Mouse (Mus musculus) hindlimb bud, embryonic 11.5 days (tissue): ENCODE results near the gene Slc11a1.
A peak's percentile ranks its signal among the peaks of the same experiment; 100 is the strongest.
"Not testable (repeated sequence)": the region's sequence is repeated elsewhere in the genome, so short reads cannot be mapped to it uniquely, and the experiment has no call there.

Experiments
- DNase-seq: peaks from one replicate; pipeline ENCODE4 v3.0.0-alpha.2; 2012; ENCODE audit warnings: low read depth, low spot score; ENCODE audit errors: extremely low spot score

Slc11a1 gene

GRCm38 (mm10) chr1:74374980-74375379 is at the start of gene Slc11a1:
Slc11a1 (plus strand) TSS chr1:74375195.
- DNase-seq: no peak

GRCm38 (mm10) chr1:74326916-74327315 is 48.1 kb upstream of the Slc11a1 start:
- not testable (repeated sequence) for DNase-seq

- DNase-seq: no peak
Observed at GRCm38 (mm10) chr1:74329899-74330431, 45.0 kb upstream of the Slc11a1 start.

GRCm38 (mm10) chr1:74331046-74331681 is 43.8 kb upstream of the Slc11a1 start:
- DNase-seq: no peak

- DNase-seq: peak; percentile 87
Observed at GRCm38 (mm10) chr1:74332241-74332763, 42.7 kb upstream of the Slc11a1 start.

- DNase-seq: no peak
Observed at GRCm38 (mm10) chr1:74332930-74333329, 42.1 kb upstream of the Slc11a1 start.

- DNase-seq: no peak
Observed at GRCm38 (mm10) chr1:74334607-74335006, 40.4 kb upstream of the Slc11a1 start.

- DNase-seq: no peak
Observed at GRCm38 (mm10) chr1:74335033-74335432, 40.0 kb upstream of the Slc11a1 start.

- no peak for DNase-seq
Observed at GRCm38 (mm10) chr1:74335436-74336170, 39.4 kb upstream of the Slc11a1 start.

- no peak for DNase-seq
Observed at GRCm38 (mm10) chr1:74337241-74337771, 37.7 kb upstream of the Slc11a1 start.

- no peak for DNase-seq
Observed at GRCm38 (mm10) chr1:74338013-74338412, 37.0 kb upstream of the Slc11a1 start.

- DNase-seq: no peak
Observed at GRCm38 (mm10) chr1:74338626-74339025, 36.4 kb upstream of the Slc11a1 start.

GRCm38 (mm10) chr1:74339917-74340316 is 35.1 kb upstream of the Slc11a1 start:
- no peak for DNase-seq

- DNase-seq: no peak
Observed at GRCm38 (mm10) chr1:74340361-74340764, 34.6 kb upstream of the Slc11a1 start.

GRCm38 (mm10) chr1:74340992-74341391 is 34.0 kb upstream of the Slc11a1 start:
- not testable (repeated sequence) for DNase-seq

- DNase-seq: no peak
Observed at GRCm38 (mm10) chr1:74341898-74342297, 33.1 kb upstream of the Slc11a1 start.

GRCm38 (mm10) chr1:74342308-74342707 is 32.7 kb upstream of the Slc11a1 start:
- DNase-seq: no peak

GRCm38 (mm10) chr1:74343161-74343560 is 31.8 kb upstream of the Slc11a1 start:
- no peak for DNase-seq

GRCm38 (mm10) chr1:74344163-74344916 is 30.7 kb upstream of the Slc11a1 start:
- DNase-seq: no peak

GRCm38 (mm10) chr1:74351185-74351769 is 23.7 kb upstream of the Slc11a1 start:
- no peak for DNase-seq
